Mouse (Mus musculus) liver, embryonic 13.5 days (tissue): ENCODE results near the gene Gm21293. TPM values are rescaled to one million over a fixed set of nuclear protein-coding genes. Genes with fewer than 3 reads are reported as not detected.
"Not testable (repeated sequence)": the region's sequence is repeated elsewhere in the genome, so short reads cannot be mapped to it uniquely, and the experiment has no call there.

Source experiments
- ATAC-seq: fragments of 200-750 bp; cut with Nextera tagmentation; 2 replicates; pipeline ENCODE4 v1.8.0; 2017; ENCODE audit warnings: low read depth, mild to moderate bottlenecking, moderate number of reproducible peaks, moderate library complexity
- DNase-seq: peaks from one replicate; pipeline ENCODE4 v3.0.0; 2022
- H3K27ac ChIP-seq: fragments of 300-500 bp; sonication (generic); 2 replicates; pipeline ENCODE4 v1.5.1; 2015; ENCODE audit warnings: moderate library complexity, mild to moderate bottlenecking, inconsistent platforms
- H3K27me3 ChIP-seq: fragments of 300-500 bp; sonication (generic); 2 replicates; pipeline ENCODE4 v1.6.1; 2015; ENCODE audit warnings: mild to moderate bottlenecking, inconsistent platforms
- H3K36me3 ChIP-seq: fragments of 300-500 bp; sonication (generic); 2 replicates; pipeline ENCODE4 v1.6.1; 2015; ENCODE audit warnings: mild to moderate bottlenecking, inconsistent platforms
- H3K4me1 ChIP-seq: fragments of 300-500 bp; sonication (generic); replicated peaks from 2 replicates; pipeline ENCODE4 v1.6.1; 2015; ENCODE audit warnings: inconsistent platforms
- H3K4me2 ChIP-seq: fragments of 300-500 bp; sonication (generic); 2 replicates; pipeline ENCODE4 v1.6.1; 2015; ENCODE audit warnings: inconsistent platforms, mild to moderate bottlenecking, moderate library complexity
- H3K4me3 ChIP-seq: fragments of 300-500 bp; sonication (generic); replicated peaks from 2 replicates; pipeline ENCODE4 v1.5.1; 2015; ENCODE audit warnings: mild to moderate bottlenecking, inconsistent platforms
- H3K9ac ChIP-seq: fragments of 300-500 bp; sonication (generic); 2 replicates; pipeline ENCODE4 v1.6.1; 2015; ENCODE audit warnings: mild to moderate bottlenecking, inconsistent platforms
- H3K9me3 ChIP-seq: fragments of 300-500 bp; sonication (generic); replicated peaks from 2 replicates; pipeline ENCODE4 v1.6.1; 2016; ENCODE audit warnings: inconsistent platforms
- whole genome bisulfite sequencing: fragments of 180-500 bp; shearing (Covaris S2); methylation state at CpG from one replicate; pipeline ENCODE4 v1.1.7; 2015; ENCODE audit not compliant: insufficient replicate concordance; 5-methylcytosine and 5-hydroxymethylcytosine counted together
- polyA plus RNA-seq: library from polyadenylated mRNA; unstranded; fragments of >200 nt; fragmentation: Nextera tagmentation; extraction: Ambion mirVana; gene quantifications from 2 replicates; pipeline ENCODE4 v1.2.1, GENCODE M21; 2015

Gene Gm21293
- polyA plus RNA-seq, result not detected in 2 replicates

DNA sequence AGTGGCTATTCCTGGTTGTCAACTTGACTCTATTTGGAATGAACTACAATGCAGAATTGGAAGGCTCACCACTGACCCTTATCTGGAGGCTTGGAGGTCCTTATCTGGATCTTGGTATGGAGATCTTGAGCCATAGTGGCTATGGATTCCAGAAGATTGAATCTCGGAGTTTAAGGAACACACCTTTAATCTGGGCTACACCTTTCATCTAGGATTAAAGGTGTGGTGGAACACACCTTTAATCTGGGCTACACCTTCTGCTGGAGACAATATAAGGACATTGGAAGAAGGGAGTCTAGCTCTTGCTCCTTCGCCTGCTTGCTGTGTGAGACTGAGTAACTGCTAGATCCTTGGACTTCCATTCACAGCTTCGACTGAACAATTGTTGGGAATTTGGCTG is at the start of gene Gm21293:
TSS of gene Gm21293 (plus strand) at position 301 of the 400 bp plus-strand sequence.
- not testable (repeated sequence) for DNase-seq, H3K9me3 ChIP-seq, ATAC-seq, H3K4me1 ChIP-seq, H3K27ac ChIP-seq, H3K36me3 ChIP-seq, H3K4me2 ChIP-seq, H3K4me3 ChIP-seq, H3K27me3 ChIP-seq, H3K9ac ChIP-seq
- no CpG with 5 or more reads among the region's 3 CpGs for WGBS

DNA sequence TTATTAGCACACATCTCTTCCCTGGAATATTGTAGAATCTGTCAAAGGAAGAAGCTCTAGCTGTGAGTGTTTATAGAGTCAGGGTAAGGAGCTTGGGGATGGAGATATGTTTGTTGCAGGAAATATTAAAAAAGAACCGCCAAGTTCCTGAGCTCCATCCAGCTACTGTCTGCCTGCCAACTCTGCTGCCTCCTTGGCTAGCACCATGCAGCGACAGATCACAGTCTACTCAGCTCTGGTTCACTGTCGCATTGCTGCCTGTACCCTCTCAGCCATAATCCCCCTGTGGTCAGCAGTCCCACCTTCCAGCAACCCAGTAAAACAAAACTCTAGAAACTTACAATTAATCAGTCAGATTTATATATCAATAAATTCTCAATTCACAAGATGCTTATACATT is 32.7 kb upstream of the Gm21293 start:
- Histone ChIP-seq H3K27ac (no peak overlapping the region), H3K9ac (no peak overlapping the region), H3K27me3 (no peaks in the 10 kb centered on the region), H3K4me3 (no peak overlapping the region), H3K4me2 (no peak overlapping the region), H3K9me3 (no peaks in the 10 kb centered on the region), H3K36me3 (no peaks in the 10 kb centered on the region), H3K4me1 (no peaks in the 10 kb centered on the region)
- ATAC-seq (no peak), DNase-seq (no peak)
- 62% methylated on average over 3 of the region's 3 CpGs for WGBS

DNA sequence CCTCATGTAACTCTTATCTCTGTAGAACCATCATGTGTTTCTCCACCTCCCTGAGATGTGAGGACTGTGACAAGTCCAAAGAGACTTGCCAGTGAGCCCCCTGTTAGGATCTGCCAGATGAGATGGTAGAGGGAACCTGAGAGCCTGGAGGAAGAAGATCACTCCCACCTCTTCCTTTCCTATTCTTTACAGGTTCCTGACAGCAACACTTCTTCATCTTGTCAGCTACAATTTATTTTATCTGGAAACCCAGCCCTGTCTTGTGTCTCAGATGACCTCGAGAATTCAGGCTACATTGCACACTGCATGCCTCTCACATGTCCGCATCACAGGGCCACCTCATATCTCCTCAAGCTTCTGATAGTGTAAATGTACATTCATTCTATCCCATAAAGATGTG is 24.5 kb upstream of the Gm21293 start:
- ATAC-seq (no peak), DNase-seq (no peak)
- Histone ChIP-seq H3K4me3 (no peak overlapping the region), H3K9me3 (no peaks in the 10 kb centered on the region), H3K27me3 (no peaks in the 10 kb centered on the region), H3K9ac (no peak overlapping the region), H3K4me2 (no peak overlapping the region), H3K4me1 (no peaks in the 10 kb centered on the region), H3K36me3 (no peaks in the 10 kb centered on the region), H3K27ac (no peak overlapping the region)
- WGBS, result 53% methylated on average over 2 of the region's 2 CpGs

DNA sequence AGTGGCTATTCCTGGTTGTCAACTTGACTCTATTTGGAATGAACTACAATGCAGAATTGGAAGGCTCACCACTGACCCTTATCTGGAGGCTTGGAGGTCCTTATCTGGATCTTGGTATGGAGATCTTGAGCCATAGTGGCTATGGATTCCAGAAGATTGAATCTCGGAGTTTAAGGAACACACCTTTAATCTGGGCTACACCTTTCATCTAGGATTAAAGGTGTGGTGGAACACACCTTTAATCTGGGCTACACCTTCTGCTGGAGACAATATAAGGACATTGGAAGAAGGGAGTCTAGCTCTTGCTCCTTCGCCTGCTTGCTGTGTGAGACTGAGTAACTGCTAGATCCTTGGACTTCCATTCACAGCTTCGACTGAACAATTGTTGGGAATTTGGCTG is 8.4 kb downstream of the Gm21293 start, which contains the start of gene Gm6763:
TSS of gene Gm6763 (plus strand) at position 301 of the 400 bp plus-strand sequence.
- not testable (repeated sequence) for H3K27me3 ChIP-seq, ATAC-seq, H3K36me3 ChIP-seq, H3K4me1 ChIP-seq, H3K4me3 ChIP-seq, H3K9ac ChIP-seq, H3K9me3 ChIP-seq, DNase-seq, H3K27ac ChIP-seq, H3K4me2 ChIP-seq
- WGBS, result no CpG with 5 or more reads among the region's 3 CpGs

DNA sequence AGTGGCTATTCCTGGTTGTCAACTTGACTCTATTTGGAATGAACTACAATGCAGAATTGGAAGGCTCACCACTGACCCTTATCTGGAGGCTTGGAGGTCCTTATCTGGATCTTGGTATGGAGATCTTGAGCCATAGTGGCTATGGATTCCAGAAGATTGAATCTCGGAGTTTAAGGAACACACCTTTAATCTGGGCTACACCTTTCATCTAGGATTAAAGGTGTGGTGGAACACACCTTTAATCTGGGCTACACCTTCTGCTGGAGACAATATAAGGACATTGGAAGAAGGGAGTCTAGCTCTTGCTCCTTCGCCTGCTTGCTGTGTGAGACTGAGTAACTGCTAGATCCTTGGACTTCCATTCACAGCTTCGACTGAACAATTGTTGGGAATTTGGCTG is 16.9 kb downstream of the Gm21293 start, which contains the start of gene Gm8764:
TSS of gene Gm8764 (plus strand) at position 301 of the 400 bp plus-strand sequence.
- not testable (repeated sequence) for H3K4me1 ChIP-seq, H3K9me3 ChIP-seq, H3K4me2 ChIP-seq, H3K9ac ChIP-seq, H3K27ac ChIP-seq, H3K4me3 ChIP-seq, ATAC-seq, DNase-seq, H3K27me3 ChIP-seq, H3K36me3 ChIP-seq
- no CpG with 5 or more reads among the region's 3 CpGs for WGBS

DNA sequence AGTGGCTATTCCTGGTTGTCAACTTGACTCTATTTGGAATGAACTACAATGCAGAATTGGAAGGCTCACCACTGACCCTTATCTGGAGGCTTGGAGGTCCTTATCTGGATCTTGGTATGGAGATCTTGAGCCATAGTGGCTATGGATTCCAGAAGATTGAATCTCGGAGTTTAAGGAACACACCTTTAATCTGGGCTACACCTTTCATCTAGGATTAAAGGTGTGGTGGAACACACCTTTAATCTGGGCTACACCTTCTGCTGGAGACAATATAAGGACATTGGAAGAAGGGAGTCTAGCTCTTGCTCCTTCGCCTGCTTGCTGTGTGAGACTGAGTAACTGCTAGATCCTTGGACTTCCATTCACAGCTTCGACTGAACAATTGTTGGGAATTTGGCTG is 25.4 kb downstream of the Gm21293 start, which contains the start of gene Gm21304:
TSS of gene Gm21304 (plus strand) at position 301 of the 400 bp plus-strand sequence.
- WGBS, result no CpG with 5 or more reads among the region's 3 CpGs
- H3K9ac ChIP-seq, H3K27me3 ChIP-seq, H3K4me3 ChIP-seq, H3K36me3 ChIP-seq, DNase-seq, ATAC-seq, H3K4me1 ChIP-seq, H3K9me3 ChIP-seq, H3K4me2 ChIP-seq, H3K27ac ChIP-seq: not testable (repeated sequence)

DNA sequence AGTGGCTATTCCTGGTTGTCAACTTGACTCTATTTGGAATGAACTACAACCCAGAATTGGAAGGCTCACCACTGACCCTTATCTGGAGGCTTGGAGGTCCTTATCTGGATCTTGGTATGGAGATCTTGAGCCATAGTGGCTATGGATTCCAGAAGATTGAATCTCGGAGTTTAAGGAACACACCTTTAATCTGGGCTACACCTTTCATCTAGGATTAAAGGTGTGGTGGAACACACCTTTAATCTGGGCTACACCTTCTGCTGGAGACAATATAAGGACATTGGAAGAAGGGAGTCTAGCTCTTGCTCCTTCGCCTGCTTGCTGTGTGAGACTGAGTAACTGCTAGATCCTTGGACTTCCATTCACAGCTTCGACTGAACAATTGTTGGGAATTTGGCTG is 33.9 kb downstream of the Gm21293 start, which contains the start of gene Gm21312:
TSS of gene Gm21312 (plus strand) at position 301 of the 400 bp plus-strand sequence.
- H3K4me1 ChIP-seq, ATAC-seq, H3K36me3 ChIP-seq, H3K9me3 ChIP-seq, DNase-seq, H3K9ac ChIP-seq, H3K27ac ChIP-seq, H3K27me3 ChIP-seq, H3K4me3 ChIP-seq, H3K4me2 ChIP-seq: not testable (repeated sequence)
- WGBS, result no CpG with 5 or more reads among the region's 3 CpGs

DNA sequence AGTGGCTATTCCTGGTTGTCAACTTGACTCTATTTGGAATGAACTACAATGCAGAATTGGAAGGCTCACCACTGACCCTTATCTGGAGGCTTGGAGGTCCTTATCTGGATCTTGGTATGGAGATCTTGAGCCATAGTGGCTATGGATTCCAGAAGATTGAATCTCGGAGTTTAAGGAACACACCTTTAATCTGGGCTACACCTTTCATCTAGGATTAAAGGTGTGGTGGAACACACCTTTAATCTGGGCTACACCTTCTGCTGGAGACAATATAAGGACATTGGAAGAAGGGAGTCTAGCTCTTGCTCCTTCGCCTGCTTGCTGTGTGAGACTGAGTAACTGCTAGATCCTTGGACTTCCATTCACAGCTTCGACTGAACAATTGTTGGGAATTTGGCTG is 42.4 kb downstream of the Gm21293 start, which contains the start of gene Gm20765:
TSS of gene Gm20765 (plus strand) at position 301 of the 400 bp plus-strand sequence.
- not testable (repeated sequence) for H3K27me3 ChIP-seq, H3K4me2 ChIP-seq, H3K36me3 ChIP-seq, ATAC-seq, DNase-seq, H3K27ac ChIP-seq, H3K4me1 ChIP-seq, H3K9ac ChIP-seq, H3K4me3 ChIP-seq, H3K9me3 ChIP-seq
- WGBS, result no CpG with 5 or more reads among the region's 3 CpGs

DNA sequence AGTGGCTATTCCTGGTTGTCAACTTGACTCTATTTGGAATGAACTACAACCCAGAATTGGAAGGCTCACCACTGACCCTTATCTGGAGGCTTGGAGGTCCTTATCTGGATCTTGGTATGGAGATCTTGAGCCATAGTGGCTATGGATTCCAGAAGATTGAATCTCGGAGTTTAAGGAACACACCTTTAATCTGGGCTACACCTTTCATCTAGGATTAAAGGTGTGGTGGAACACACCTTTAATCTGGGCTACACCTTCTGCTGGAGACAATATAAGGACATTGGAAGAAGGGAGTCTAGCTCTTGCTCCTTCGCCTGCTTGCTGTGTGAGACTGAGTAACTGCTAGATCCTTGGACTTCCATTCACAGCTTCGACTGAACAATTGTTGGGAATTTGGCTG is 51.0 kb downstream of the Gm21293 start, which contains the start of gene Gm4340:
TSS of gene Gm4340 (plus strand) at position 301 of the 400 bp plus-strand sequence.
- not testable (repeated sequence) for H3K9me3 ChIP-seq, H3K27ac ChIP-seq, H3K9ac ChIP-seq, ATAC-seq, H3K27me3 ChIP-seq, H3K4me3 ChIP-seq, H3K4me2 ChIP-seq, H3K4me1 ChIP-seq, DNase-seq, H3K36me3 ChIP-seq
- WGBS, result no CpG with 5 or more reads among the region's 3 CpGs

Other genes with a start within 250 kb of the Gm21293 start
- not detected in 2 replicates for gene Gm6763, start 8.5 kb downstream of the Gm21293 start, polyA plus RNA-seq
- not detected in 2 replicates for gene Gm8764, start 17.0 kb downstream of the Gm21293 start, polyA plus RNA-seq
- gene Gm21304, start 25.5 kb downstream of the Gm21293 start, polyA plus RNA-seq, result not detected in 2 replicates
- not detected in 2 replicates for gene Gm21312, start 34.0 kb downstream of the Gm21293 start, polyA plus RNA-seq
- not detected in 2 replicates for gene Gm20765, start 42.5 kb downstream of the Gm21293 start, polyA plus RNA-seq
- not detected in 2 replicates for gene Gm4340, start 51.1 kb downstream of the Gm21293 start, polyA plus RNA-seq